Mouse (Mus musculus): ENCODE data around the gene Nkiras1. TPM values are rescaled to one million over a fixed set of nuclear protein-coding genes. Genes with fewer than 3 reads are reported as not detected.
A peak's percentile ranks its signal among the peaks of the same experiment; 100 is the strongest.

The Nkiras1 gene
- total RNA-seq, 2 experiments from 2014 or later: 33.0 to 35.9 TPM

DNA sequence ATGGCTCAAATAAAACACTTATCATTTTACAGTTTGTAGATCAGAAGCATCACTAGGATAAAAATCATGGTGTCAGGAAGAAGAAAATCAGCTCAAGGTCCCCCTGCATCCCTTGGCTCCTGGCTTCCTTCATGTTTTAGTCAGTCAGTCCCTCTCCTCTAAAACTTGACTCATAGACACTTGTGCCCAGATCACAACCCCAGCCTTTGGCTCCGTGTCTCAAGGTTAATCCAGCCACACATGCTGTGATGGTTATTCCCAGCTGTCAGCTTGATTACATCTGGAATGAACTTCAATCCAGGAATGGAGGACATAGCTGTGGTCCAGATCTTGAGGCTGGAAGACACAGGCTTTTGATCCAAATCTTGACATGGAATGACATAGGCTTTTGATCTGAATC lies 3.6 kb downstream of the Nkiras1 start:
- DNase-seq: no peak

DNA sequence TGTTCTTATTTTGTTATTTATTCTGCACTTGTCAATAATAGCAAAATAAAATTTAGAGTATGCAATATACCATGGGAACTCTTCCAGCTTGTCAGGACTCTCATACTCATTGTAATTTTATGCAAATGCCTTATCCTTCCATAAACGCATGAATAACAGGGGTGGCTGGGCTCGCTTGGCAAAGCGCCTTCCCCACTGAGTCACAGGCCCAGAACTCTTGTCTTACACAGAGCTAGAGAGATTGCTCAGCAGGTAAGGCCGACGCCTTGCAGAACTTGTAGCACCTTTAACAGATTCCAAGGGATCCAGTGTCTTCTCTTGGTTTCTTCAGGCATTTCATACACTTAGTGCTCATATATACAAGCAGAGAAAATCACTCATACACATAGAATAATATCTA lies 9.4 kb downstream of the Nkiras1 start:
- no peak for DNase-seq

DNA sequence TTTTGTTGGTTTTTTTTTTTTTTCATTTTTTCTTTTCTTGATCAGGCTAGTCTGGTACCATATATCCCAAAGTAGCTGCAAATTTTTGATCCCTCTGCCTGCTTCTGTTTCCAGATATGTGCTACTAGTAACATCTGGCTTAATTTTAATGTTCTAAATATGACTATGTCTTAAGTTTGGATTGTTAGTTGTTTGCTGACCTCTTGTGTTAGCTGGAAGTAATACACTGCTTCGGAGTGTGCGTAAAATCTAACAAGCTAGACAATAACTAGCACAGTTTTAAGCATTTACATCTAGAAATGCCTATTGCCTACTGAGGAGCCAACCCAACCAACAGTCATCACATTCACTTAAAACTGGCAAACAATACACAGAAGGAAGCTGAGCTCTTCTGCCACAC lies 13.6 kb downstream of the Nkiras1 start:
- no peak for DNase-seq

DNA sequence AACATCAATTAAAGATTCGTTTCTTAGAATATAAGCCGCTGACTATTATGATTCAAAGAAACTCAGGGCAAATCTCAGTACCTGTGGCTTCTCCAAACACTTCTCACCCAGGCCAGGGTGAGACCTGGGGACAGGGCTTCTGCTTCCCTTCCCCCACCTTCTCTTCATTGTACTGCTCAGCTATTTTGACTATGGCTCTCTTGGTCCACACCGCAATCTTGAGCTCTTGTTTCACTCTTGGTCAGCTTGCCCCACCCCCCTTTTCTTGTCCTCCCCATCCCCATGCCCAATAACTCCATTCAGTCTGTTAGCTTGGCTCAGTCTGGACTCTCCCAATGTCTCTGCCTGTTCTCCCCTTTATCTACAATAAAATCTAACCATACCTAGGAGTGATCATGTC lies 14.5 kb downstream of the Nkiras1 start:
- no peak for DNase-seq

DNA sequence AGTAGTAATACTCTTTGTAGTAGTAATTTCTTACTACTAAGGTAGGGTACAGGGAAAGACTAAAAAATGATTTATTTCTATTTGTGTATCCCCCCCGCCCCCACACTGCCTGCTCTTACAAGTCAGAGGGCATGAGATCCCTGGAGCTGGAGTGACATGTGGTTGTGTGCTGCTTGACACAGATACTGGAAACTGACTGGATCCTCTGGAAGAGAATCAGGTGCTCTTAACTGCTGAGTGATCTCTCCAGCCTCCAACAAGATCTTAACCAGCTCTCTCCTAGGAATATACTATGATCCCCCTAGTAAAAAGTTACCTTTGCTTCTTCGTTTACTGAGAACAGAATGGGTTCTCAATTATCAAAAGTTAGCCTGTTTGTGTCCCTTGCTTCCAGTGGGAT lies 15.5 kb downstream of the Nkiras1 start:
- DNase-seq: no peak

DNA sequence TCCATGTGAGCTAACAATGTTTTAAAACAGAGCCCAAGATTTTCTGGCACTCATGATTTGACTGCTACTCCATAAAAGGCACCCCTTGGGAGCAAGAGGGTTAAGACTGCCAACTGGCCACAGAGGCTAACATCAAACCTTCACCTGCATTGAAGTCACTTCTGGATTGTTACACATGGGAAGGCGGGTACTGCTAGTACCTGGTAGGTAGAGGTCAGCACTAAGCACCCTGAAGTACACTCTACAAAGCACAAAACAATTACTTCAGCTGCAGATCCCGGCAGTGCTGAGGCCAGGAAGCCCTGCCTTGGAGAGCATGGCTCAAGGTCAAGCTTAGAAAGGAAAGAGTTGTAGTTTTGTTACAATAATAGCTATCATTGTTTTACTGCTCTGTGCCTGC lies 16.5 kb downstream of the Nkiras1 start:
- DNase-seq: no peak

DNA sequence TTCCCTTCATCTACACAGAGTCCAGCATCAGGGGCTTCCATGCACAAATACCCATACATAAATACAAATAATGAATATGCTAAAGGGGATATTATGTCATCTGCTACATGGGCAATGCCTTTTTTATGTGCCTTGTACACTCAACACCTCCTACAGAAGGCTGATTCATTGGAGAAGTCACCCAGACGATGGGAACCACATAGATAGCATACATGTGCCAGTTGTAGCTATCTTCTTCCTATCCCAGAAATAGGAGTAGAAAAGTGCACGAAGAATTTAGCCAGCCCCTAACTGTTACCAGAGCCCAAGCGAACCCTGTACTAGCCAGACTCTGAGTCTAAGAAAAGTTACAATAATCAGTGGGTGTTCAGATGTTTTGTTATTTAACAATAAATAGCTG lies 21.2 kb downstream of the Nkiras1 start:
- no peak for DNase-seq

DNA sequence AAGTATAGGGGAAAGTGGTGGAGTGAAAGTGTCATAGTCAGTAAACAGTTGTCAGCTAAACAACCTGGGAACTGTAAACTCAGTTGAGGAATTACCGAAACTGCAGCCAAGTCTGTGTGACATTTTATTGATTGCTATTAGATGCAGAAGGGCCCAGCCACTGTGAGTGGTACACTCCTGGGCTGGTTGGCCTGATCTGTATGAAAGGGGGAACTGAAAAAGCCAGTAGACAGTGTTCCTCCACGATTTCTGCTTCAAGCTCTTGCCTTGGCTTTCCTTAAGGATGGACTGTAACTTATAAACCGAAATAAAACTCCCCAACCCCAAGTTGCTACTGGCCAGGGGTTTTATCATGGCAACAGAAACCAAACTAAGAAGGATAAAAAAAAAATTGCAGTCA lies 21.6 kb downstream of the Nkiras1 start:
- no peak for DNase-seq

DNA sequence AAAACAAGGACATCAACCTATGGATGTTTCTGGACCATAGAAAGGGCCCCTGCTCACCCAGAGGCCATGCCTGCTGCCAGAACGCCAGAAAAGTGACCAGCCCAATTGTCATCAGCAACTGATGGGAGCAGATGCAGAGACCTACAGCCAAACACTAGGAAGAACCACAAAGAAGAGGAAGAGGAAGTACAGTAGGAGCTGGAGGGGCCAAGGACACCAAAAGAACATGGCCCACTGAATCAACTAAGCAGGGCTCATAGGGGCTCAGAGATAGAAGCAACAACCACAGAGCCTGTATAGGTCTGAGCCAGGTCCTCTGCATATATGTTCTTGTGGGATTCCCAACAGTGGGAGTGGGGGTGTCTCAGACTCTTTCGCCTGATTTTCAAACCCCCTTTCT lies 26.5 kb downstream of the Nkiras1 start:
- no peak for DNase-seq

DNA sequence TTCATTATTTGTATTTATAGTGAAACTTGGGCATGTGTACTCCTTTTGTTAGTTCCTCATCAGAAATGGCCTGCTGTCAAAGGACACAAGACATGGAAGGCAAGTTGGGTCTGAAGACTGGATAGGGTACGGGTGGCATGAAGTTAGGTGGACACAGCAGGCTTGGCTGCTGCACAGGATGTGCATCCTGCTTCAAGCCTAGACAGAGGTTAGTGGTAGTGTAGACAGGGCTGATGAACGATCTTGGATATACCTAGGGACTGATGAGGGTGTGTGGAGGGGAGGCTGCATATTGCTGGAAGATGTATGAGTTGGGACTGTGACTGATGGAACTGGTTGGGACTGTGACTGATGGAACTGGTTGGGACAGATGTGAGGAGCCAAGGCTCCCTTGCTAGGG lies 27.9 kb downstream of the Nkiras1 start:
- no peak for DNase-seq

DNA sequence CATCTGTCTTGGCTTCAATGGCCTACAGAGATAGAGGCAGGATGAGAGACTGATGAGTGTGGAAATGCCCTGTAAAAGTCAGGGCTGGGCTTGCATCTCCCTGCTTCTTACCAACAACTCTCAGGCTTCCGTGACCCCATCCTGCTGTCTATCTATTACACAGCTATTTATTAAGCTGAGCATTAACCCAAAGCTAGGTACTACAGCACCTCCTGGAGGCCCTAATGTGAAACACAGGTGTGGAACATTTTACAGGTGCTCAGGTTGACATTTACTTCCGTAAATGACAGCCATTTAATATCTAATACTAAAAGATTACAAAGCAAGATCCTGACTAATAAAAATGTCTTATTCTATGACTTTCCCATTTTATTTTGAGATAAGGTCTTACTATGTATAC lies 29.7 kb downstream of the Nkiras1 start:
- DNase-seq: no peak

DNA sequence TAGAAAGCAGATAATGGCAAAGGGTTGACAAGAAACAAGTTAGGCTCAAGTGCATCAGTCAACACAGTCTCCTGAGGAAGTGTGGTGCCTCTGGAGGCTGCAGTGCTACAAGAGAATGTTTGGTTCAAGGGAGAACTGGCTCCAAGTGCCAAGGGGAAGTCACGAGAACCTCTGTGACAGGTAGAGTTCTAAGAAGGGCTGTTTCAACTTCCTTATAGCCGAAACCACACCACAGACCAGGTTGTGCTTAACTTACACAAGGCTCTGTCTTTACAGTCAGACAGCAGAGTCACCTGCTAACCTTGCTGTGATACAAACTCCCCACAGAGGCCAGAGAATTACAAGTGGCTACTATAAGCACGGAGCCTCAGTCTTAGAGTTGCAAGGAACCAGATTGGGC lies 30.7 kb downstream of the Nkiras1 start:
- no peak for DNase-seq

DNA sequence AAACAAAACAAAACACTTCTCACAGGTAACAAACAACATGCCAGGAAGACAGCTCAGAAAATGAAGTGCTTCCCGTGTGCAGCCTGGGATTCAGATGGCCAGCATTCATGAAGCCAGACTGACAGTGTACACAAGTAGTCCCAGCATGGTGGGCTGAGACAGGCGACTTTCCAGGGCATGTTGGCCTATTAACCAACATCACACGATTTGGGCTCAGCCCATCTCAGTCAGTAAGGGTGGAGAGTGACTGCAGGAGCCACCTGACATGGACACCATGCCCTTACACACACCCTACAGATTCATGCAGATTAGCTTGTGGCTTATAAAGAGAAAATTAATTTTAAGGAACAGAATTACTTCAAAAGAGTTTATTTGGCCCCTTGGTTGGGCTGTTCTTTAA lies 31.8 kb downstream of the Nkiras1 start:
- DNase-seq: no peak

DNA sequence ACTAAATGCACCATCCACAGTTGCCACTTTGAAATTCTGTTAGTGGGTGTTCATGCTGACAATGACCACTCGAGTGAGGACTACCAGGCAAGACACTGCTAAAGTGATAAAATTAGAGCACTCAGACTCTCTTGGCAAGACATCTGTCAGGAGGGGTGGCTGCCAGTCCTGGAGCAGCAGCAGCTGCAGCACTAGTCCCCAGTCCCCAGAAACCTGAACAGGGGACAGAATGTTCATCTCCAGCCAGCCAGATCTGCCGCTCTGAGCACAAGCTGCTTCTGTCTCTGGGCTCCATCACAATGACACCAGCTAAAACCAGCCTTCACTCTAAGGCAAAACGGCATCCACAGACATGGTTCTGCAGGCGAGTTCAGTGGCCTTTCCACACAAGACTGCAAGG lies 32.3 kb downstream of the Nkiras1 start:
- DNase-seq: peak; percentile 88

DNA sequence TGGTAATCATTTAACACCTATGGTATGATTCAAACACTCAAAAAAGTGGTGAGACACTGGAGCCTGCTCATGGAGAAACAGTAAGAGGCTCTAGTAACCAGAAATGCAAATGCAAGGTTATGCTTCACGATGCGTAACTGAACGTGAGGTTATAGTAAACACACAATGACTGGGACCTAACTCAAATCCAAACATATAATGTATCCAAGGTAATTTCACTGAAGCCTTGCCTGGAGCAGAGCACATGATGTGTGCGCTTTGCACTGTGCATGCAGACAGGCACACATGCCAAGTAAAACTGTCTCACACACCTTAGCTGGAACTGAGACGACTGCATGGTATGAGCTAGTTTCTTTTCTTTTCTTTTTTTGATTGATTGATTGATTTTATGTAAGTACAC lies 33.2 kb downstream of the Nkiras1 start:
- no peak for DNase-seq

DNA sequence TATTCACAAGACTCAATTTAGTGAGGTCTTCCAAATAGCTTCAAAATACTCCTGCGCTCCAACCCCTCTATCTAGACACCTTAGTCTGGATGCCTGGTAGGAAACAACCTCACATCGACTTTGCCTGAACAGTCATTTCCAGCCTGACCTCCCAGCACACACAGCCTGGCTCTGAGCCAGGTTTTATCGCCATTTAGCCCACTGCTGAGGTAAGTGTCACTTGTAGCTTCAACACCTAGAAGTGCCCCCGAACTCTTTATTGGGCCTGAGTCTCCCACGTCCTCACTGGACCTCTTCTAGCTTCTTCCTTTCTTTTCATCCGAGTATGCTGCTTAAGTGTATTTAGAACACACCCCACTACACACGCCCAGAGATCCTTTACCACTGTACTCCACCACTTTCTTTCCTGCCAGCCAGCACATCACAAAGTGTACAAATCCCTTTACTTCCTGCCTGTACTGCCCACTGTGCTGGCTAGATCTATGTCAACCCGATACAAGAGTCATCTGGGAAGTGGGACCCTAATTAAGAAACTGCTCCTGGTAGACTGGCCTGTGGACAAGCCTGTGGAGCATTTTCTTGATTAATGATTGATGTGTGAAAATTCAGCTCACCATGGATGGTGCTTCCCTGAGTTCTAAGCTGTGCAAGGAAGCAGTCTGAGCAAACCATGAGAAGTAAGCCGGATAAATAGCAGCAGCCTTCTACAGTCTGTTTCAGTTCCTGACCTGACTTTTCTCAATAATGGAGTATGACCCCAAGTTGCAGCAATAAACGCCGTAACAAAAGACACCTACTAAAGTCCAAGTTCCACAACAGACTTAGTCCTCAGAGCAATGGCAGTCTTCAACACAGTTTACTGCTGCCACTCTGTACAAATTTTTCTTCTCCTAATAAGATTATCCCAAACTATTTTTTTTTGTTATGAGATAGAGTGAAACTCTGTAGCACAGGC lies 46.8 kb downstream of the Nkiras1 start:
- no peak for DNase-seq

DNA sequence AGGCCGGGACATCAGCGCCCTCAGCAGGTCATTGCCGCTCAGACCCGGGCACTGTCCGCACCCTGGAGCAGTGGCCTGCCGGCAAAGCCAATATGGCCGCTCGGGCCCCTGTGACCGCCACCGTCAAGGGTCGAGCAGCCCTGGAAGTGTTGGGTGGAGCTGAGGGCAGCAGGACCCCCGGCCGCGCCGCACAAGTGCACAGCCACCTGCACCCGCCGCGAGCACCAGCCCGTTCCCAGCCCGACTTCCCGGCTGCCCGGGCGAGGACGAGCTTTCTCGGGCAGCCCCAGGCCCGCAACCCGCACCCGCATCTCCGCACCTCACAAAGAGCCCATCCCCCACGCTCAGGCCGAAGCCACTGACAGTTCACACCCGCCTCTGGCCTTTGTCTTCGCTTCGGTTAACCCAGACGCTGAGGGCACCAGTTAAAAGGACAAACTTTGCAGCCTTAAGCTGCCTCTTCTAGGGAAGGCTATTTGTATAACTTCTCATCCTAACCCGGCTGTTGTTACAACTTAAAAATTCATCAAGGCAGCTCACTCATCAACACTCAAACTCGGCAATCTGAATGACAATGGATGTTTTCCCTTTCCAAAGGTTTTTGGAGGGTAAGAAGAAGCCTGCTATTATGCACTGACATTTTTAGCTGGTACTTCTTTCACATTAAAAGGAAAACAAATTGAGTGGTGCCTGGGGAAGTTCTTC lies 56.2 kb downstream of the Nkiras1 start:
- DNase-seq: no peak

DNA sequence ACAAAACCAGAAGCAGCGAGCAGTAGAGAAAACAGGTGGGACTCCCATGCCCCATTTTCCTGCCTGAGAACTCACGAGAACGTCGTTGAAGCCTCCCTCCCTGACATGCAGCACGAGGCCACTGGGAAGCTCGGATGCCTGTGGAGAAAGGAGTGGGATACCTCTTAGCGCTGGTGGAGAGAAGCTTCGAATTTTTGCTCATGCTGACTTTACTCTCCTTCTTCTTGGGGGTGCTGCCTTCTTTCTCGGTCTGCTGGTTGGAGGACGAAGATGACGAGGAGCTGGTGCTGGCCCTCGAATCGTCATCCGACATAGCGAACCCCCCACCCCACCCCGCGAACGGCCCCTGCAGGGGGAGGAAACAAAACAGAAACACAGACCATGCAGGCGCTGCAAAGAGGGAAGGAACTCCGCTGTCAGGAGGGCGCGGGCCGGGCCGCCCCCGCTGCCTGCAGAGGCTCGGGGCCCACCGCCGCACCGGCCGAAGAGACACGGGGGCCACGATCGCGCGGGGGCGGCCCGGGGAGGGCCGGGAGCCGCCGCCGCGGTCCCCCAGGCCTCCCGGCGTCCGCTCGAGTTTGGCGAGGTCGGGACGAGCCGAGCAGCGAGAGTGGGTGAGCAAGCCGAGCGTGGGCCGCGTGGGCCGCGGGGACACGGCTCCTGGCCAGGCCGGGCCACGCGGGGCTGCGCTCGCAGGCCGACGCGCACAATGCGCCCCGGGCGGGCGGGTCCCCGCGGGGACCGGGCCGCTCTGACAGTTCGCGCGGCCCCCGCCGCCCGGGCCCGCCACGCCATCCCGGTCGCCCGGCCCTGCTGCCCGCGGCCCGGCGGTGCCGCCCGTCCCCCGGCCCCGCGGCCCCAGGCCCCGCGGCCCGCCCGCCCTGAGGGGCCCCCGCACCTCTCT lies 60.1 kb downstream of the Nkiras1 start:
- DNase-seq: peak; percentile 38

DNA sequence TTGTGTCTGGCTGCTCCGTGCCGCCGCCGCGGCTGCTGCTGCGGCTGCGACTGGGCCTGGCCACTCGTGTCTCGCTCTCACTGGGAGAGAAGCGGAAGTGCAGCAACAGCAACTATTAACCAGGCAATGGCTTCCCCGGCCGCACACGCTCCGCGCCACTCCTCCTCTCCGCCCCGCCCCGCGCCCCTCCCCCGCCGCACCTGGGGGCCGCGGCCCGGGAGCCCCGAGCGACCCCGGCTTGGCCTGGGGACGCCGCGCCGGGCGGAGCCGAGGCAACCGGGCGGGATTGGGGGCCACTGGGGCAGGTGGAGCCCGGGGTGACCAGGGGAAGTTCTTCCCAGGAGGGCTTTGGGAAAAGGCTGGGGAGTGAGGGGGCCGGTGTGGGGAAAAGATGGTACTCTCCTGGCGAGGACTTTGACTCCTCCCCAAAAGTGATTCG lies 60.8 kb downstream of the Nkiras1 start, which contains the start of gene Ube2e1:
Gene Ube2e1, minus strand, starts transcription at position 167 of the 439 bp plus-strand sequence.
- DNase-seq: peak; percentile 73
